Mouse (Mus musculus): Measurements from ENCODE around the gene Ptf1a. TPM values are rescaled to one million over a fixed set of nuclear protein-coding genes. Genes with fewer than 3 reads are reported as not detected.

The Ptf1a gene
- polyA plus RNA-seq, 1 experiment from 2014 or later = 0.32 TPM

Other genes with a start within 250 kb of the Ptf1a start
- gene Armc3, start 246.4 kb upstream of the Ptf1a start, polyA plus RNA-seq (2015; fragmentation: Nextera tagmentation; extraction: Ambion mirVana) = 0.06 and 0.11 TPM in 2 replicates
- gene Msrb2, start 74.2 kb upstream of the Ptf1a start, polyA plus RNA-seq (2015; fragmentation: Nextera tagmentation; extraction: Ambion mirVana) = 8.0 and 8.6 TPM in 2 replicates
- not detected in 2 replicates for gene 4921504E06Rik, start 108.3 kb downstream of the Ptf1a start, polyA plus RNA-seq (2015; fragmentation: Nextera tagmentation; extraction: Ambion mirVana)
- 0.56 and 0.73 TPM in 2 replicates for gene Otud1, start 212.1 kb downstream of the Ptf1a start, polyA plus RNA-seq (2015; fragmentation: Nextera tagmentation; extraction: Ambion mirVana)